Mouse (Mus musculus) heart, postnatal 0 days (tissue): ENCODE results near the gene Ttc23l. TPM values are rescaled to one million over a fixed set of nuclear protein-coding genes. Genes with fewer than 3 reads are reported as not detected.
A peak's percentile ranks its signal among the peaks of the same experiment; 100 is the strongest.

Experiments
- ATAC-seq: fragments of 200-750 bp; cut with Nextera tagmentation; 2 replicates; pipeline ENCODE4 v1.8.0; 2017; ENCODE audit warnings: low read depth, moderate number of reproducible peaks, moderate library complexity; ENCODE audit not compliant: insufficient read depth
- DNase-seq: peaks from one replicate; pipeline ENCODE4 v3.0.0-alpha.2; 2016; ENCODE audit warnings: low spot score
- H3K27ac ChIP-seq: fragments of 300-500 bp; sonication (generic); 2 replicates; pipeline ENCODE4 v1.5.1; 2014; ENCODE audit warnings: low read depth, mild to moderate bottlenecking
- H3K27me3 ChIP-seq: fragments of 300-500 bp; sonication (generic); 2 replicates; pipeline ENCODE4 v1.6.1; 2014; ENCODE audit warnings: low read length, mixed read lengths; ENCODE audit not compliant: control insufficient read depth, insufficient read depth
- H3K36me3 ChIP-seq: fragments of 300-500 bp; sonication (generic); replicated peaks from 2 replicates; pipeline ENCODE4 v1.6.1; 2014; ENCODE audit warnings: low read length, mixed read lengths; ENCODE audit not compliant: control insufficient read depth, insufficient read depth
- H3K4me1 ChIP-seq: fragments of 300-500 bp; sonication (generic); 2 replicates; pipeline ENCODE4 v1.6.1; 2014; ENCODE audit warnings: antibody characterized with exemption; ENCODE audit not compliant: control insufficient read depth, insufficient read depth
- H3K4me2 ChIP-seq: fragments of 300-500 bp; sonication (generic); 2 replicates; pipeline ENCODE4 v1.6.1; 2014; ENCODE audit warnings: low read depth, mild to moderate bottlenecking, low read length, moderate library complexity
- H3K4me3 ChIP-seq: fragments of 300-500 bp; sonication (generic); 2 replicates; pipeline ENCODE4 v1.5.1; 2014; ENCODE audit warnings: low read depth, low read length
- H3K9ac ChIP-seq: fragments of 300-500 bp; sonication (generic); replicated peaks from 2 replicates; pipeline ENCODE4 v1.6.1; 2014; ENCODE audit warnings: low read depth, low read length, mixed read lengths
- H3K9me3 ChIP-seq: fragments of 300-500 bp; sonication (generic); replicated peaks from 2 replicates; pipeline ENCODE4 v1.6.1; 2016; ENCODE audit warnings: low read length; ENCODE audit not compliant: control insufficient read depth
- CTCF ChIP-seq: IDR thresholded peaks from 2 replicates; pipeline ENCODE4 v1.5.1; 2016; ENCODE audit warnings: antibody characterized with exemption, control low read depth, low read depth
- EP300 ChIP-seq: IDR thresholded peaks from 2 replicates; pipeline ENCODE4 v1.6.1; 2016; ENCODE audit warnings: antibody characterized with exemption, low read depth
- WGBS: fragments of 180-500 bp; shearing (Covaris S2); extraction: QIAGEN DNeasy Blood & Tissue Kit; methylation state at CpG from one replicate; pipeline ENCODE4 v1.1.7; 2014; 5-methylcytosine and 5-hydroxymethylcytosine counted together
- polyA plus RNA-seq: library from polyadenylated mRNA; unstranded; fragments of >200 nt; fragmentation: Nextera tagmentation; extraction: Ambion mirVana; gene quantifications from 2 replicates; pipeline ENCODE4 v1.2.1, GENCODE M21; 2015
- total RNA-seq: library from RNA; depleted of rRNA; stranded (reverse); fragments of >200 nt; gene quantifications from 2 replicates; pipeline ENCODE4 v1.2.3, GENCODE M21; 2014; ENCODE audit warnings: low replicate concordance; rRNA removed

Ttc23l gene
- total RNA-seq (not detected in 2 replicates), polyA plus RNA-seq (not detected in 2 replicates)

DNA sequence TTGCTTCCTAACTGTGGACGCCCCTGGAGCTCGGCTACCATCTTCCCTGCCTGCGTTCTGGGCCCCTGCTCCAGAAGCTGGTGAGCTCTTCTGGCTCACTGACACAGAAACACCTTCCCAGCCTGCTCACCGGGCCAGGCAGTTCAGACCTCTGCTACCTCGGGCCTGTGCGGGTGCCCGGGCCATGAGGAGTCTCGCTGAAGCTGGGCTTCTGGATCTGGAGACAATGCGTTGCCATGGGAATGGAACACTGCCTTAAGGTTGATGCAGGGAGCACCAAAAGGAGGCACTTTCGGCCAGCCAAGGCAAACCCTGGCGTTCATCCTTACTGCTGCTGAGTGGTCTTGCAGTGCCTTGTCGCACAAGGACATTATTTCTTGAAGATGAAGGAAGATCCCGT lies at the start of gene Ttc23l:
Gene Ttc23l (minus strand): TSS at position 204 of the 400 bp plus-strand sequence.
- Histone ChIP-seq H3K27me3 (no peaks in the 10 kb centered on the region), H3K36me3 (no peaks in the 10 kb centered on the region), H3K27ac (no peak within 1 kb of the TSS), H3K4me1 (no peaks in the 10 kb centered on the region), H3K9ac (no peak within 1 kb of the TSS), H3K4me3 (no peak within 1 kb of the TSS), H3K4me2 (no peak within 1 kb of the TSS), H3K9me3 (no peaks in the 10 kb centered on the region)
- DNase-seq (no peak), ATAC-seq (no peak)
- WGBS: 86% methylated on average over 13 of the region's 13 CpGs
- TF ChIP-seq EP300: no peak
- no peak for TF ChIP-seq CTCF

DNA sequence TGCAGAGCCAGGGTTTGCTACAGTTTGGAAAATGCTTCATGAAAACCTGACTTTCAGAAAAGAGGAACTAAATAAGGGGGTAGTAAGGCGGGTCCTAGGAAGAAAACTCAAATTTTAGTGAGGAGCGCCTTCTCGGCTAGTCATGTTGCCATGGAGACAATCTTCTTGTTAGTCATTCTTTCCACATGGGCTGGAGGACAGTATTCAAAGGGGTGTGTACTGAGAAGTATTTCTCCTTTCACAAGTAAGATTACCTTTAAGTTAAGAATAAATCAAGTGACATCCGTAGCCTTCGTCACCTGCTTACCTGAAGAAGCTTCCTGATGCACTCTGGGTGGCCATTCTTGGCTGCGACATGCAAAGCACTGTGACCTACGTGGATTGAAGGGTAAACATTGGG lies 40.9 kb upstream of the Ttc23l start:
- TF ChIP-seq EP300 (no peak), CTCF (no peak)
- H3K36me3 ChIP-seq: no peaks in the 10 kb centered on the region
- DNase-seq (peak; percentile 36), ATAC-seq (no peak)
- no peak overlapping the region for H3K4me3 ChIP-seq
- no peak overlapping the region for H3K9ac ChIP-seq
- H3K27me3 ChIP-seq: no peaks in the 10 kb centered on the region
- no peak overlapping the region for H3K27ac ChIP-seq
- 67% methylated on average over 7 of the region's 7 CpGs for WGBS
- 0 out of 2 replicates have a peak, but pooled peaks cover 3% of the 10 kb centered on the region for H3K9me3 ChIP-seq
- no peaks in the 10 kb centered on the region for H3K4me1 ChIP-seq
- H3K4me2 ChIP-seq: no peak overlapping the region

DNA sequence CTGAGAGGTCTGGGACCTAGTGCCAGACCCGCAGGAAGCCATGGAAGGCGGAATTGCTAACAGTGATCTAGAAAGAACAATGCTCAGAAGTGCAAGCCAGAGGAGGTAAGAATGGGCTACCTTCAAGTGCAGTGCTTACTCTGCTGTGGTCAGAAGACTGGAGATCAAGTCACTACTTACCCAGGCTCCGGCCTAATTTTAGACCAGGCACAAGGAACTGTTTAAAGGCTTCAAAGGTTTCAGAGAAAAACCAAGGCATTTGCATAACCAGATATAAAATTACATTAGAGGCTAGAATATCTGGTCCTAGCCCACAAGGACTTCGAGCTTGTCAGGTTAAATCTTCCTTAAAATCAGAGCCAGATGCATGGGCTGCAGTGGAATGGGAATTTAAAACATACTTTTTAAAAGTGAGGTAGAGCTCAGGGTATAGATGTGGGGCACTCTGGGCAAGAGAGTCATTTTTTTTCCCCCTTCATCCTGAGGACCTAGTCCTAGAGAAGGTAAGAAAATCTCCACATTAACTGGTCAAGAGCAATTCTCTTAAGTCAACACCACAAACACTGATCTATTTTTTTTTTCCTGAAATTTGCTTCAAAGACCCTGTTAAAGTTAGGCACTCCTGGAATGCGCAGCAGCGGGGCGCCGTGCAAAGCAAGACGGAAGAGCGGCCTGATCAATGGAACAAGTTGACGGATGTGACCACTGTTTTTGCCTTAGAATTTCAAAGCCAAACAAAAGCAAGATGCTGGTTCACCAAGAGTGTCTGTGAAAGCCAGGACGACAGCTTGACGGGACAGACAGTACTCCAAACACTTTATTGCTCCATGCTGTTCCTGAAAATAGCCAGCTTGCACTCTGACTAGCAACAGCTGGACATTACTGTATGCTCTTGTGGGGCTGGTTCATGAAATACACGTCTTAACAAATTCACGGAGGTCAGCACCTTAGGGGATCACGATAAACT lies 40.1 kb upstream of the Ttc23l start:
- no peak overlapping the region for H3K4me3 ChIP-seq
- DNase-seq (no peak), ATAC-seq (no peak)

GRCm38 (mm10) chr15:10596871-10597270 lies 38.4 kb upstream of the Ttc23l start:
- no peak for TF ChIP-seq EP300
- no peak for TF ChIP-seq CTCF
- Histone ChIP-seq H3K4me2 (no peak overlapping the region), H3K36me3 (no peaks in the 10 kb centered on the region), H3K9ac (no peak overlapping the region), H3K9me3 (no peaks in the 10 kb centered on the region), H3K27me3 (no peaks in the 10 kb centered on the region), H3K27ac (no peak overlapping the region), H3K4me3 (no peak overlapping the region), H3K4me1 (no peaks in the 10 kb centered on the region)
- WGBS: 88% methylated on average over 9 of the region's 9 CpGs
- ATAC-seq: no peak
- DNase-seq: no peak

More for the DNA sequence above, 40.1 kb upstream of the Ttc23l start:
- Histone ChIP-seq H3K27me3 (no peaks in the 10 kb centered on the region), H3K9ac (no peak overlapping the region), H3K36me3 (no peaks in the 10 kb centered on the region), H3K4me2 (no peak overlapping the region), H3K27ac (no peak overlapping the region), H3K9me3 (no peaks in the 10 kb centered on the region), H3K4me1 (no peaks in the 10 kb centered on the region)
- no peak for TF ChIP-seq EP300
- no peak for TF ChIP-seq CTCF
- WGBS: 54% methylated on average over 16 of the region's 16 CpGs

- no peak overlapping the region for H3K4me2 ChIP-seq
- H3K9me3 ChIP-seq: no peaks in the 10 kb centered on the region
- H3K4me1 ChIP-seq: no peaks in the 10 kb centered on the region
- H3K27me3 ChIP-seq: no peaks in the 10 kb centered on the region
- DNase-seq (no peak), ATAC-seq (no peak)
- H3K27ac ChIP-seq: no peak overlapping the region
- no peak overlapping the region for H3K4me3 ChIP-seq
- H3K36me3 ChIP-seq: no peaks in the 10 kb centered on the region
- 83% methylated on average over 6 of the region's 6 CpGs for WGBS
- H3K9ac ChIP-seq: no peak overlapping the region
- TF ChIP-seq EP300 (no peak), CTCF (no peak)
Measured at GRCm38 (mm10) chr15:10595408-10595807, 36.9 kb upstream of the Ttc23l start.
